Mouse (Mus musculus): ENCODE results near the gene Zfp110. TPM values are rescaled to one million over a fixed set of nuclear protein-coding genes. Genes with fewer than 3 reads are reported as not detected.

Gene Zfp110
- total and polyA plus RNA-seq, 2 experiments, result 9.7 to 25.0 TPM

DNA sequence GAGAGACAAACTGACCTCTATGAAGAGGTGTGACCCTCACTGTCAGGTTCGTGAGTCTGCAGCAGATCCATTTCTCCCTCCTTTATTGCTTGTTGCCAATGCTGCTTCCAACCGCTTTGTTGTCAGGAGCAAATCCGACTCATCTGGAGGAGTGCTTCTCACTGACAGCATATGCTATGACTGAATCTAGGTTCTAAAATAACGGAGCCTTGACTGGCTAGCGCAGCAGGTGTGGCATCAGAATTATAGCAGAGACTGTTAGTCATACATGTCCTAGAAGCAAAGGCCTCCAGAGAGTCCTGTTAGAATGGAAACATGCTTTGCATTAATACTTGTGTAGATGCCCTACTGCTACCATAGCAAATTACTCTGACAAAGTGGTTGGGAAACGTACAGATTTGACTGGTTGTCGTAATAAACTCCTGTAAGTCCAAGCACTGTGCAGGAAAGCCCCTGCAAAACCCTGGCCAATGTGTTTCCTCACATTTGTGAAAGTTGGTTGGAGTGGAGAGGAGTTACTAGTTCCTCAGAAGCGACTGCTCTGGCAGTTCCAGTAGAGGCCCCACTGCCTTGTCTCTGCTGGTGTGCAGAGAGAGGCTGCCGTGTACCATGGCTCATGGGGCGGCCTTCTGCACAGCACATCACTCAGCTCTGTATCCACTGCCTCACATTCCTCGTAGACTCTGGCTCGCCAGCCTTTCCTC, 52.2 kb downstream of the Zfp110 start:
- H3K36me3 ChIP-seq (ENCODE audit: control insufficient read depth, insufficient read depth, low read length), result peaks cover 33% of the 10 kb centered on the region
- WGBS, result 95% methylated on average over 12 of the region's 12 CpGs
- no peak overlapping the region for H3K9ac ChIP-seq (ENCODE audit: low read depth, low read length)
- no peak overlapping the region for H3K27ac ChIP-seq (replicated peaks; ENCODE audit: insufficient read depth, low read depth, low read length)
- no peaks in the 10 kb centered on the region for H3K79me2 ChIP-seq (ENCODE audit: control insufficient read depth, insufficient read depth, low read length)
- H3K27me3 ChIP-seq (ENCODE audit: control insufficient read depth, insufficient read depth, low read length), result no peaks in the 10 kb centered on the region
- DNase-seq (ENCODE audit: extremely low read depth, low read depth, low spot score), result no peak
- no peak overlapping the region for H3K4me3 ChIP-seq (ENCODE audit: insufficient read depth, low read depth, low read length)
- peaks cover under 1% of the 10 kb centered on the region for H3K4me1 ChIP-seq (ENCODE audit: control insufficient read depth, insufficient read depth, low read length)
- TF ChIP-seq POLR2A (IDR thresholded peaks at IDR 0.05; ENCODE audit: extremely low read depth, insufficient read depth, low read length) (no peak), CTCF (IDR thresholded peaks at IDR 0.05; ENCODE audit: low read depth, low read length) (no peak)

GRCm38 (mm10) chr7:12887585-12887984, 53.0 kb downstream of the Zfp110 start:
- 93% methylated on average over 5 of the region's 5 CpGs for WGBS
- Histone ChIP-seq H3K4me1 (ENCODE audit: control insufficient read depth, insufficient read depth, low read length) (no peaks in the 10 kb centered on the region), H3K27me3 (ENCODE audit: control insufficient read depth, insufficient read depth, low read length) (no peaks in the 10 kb centered on the region), H3K4me3 (ENCODE audit: insufficient read depth, low read depth, low read length) (no peak overlapping the region), H3K36me3 (ENCODE audit: control insufficient read depth, insufficient read depth, low read length) (peaks cover 33% of the 10 kb centered on the region), H3K27ac (replicated peaks; ENCODE audit: insufficient read depth, low read depth, low read length) (no peak overlapping the region), H3K9ac (ENCODE audit: low read depth, low read length) (no peak overlapping the region), H3K79me2 (ENCODE audit: control insufficient read depth, insufficient read depth, low read length) (no peaks in the 10 kb centered on the region)
- no peak for TF ChIP-seq POLR2A (IDR thresholded peaks at IDR 0.05; ENCODE audit: extremely low read depth, insufficient read depth, low read length)
- TF ChIP-seq CTCF (IDR thresholded peaks at IDR 0.05; ENCODE audit: low read depth, low read length), result no peak
- DNase-seq (ENCODE audit: extremely low read depth, low read depth, low spot score), result no peak

- no peaks in the 10 kb centered on the region for H3K4me1 ChIP-seq (ENCODE audit: control insufficient read depth, insufficient read depth, low read length)
- H3K79me2 ChIP-seq (ENCODE audit: control insufficient read depth, insufficient read depth, low read length), result no peaks in the 10 kb centered on the region
- WGBS, result 94% methylated on average over 14 of the region's 14 CpGs
- peaks cover 27% of the 10 kb centered on the region for H3K36me3 ChIP-seq (ENCODE audit: control insufficient read depth, insufficient read depth, low read length)
- TF ChIP-seq CTCF (IDR thresholded peaks at IDR 0.05; ENCODE audit: low read depth, low read length) (no peak), POLR2A (IDR thresholded peaks at IDR 0.05; ENCODE audit: extremely low read depth, insufficient read depth, low read length) (no peak)
- no peak overlapping the region for H3K4me3 ChIP-seq (ENCODE audit: insufficient read depth, low read depth, low read length)
- DNase-seq (ENCODE audit: extremely low read depth, low read depth, low spot score), result no peak
- no peak overlapping the region for H3K9ac ChIP-seq (ENCODE audit: low read depth, low read length)
- H3K27ac ChIP-seq (replicated peaks; ENCODE audit: insufficient read depth, low read depth, low read length), result no peak overlapping the region
- no peaks in the 10 kb centered on the region for H3K27me3 ChIP-seq (ENCODE audit: control insufficient read depth, insufficient read depth, low read length)
Measured at GRCm38 (mm10) chr7:12890928-12891327, 56.4 kb downstream of the Zfp110 start.

DNA sequence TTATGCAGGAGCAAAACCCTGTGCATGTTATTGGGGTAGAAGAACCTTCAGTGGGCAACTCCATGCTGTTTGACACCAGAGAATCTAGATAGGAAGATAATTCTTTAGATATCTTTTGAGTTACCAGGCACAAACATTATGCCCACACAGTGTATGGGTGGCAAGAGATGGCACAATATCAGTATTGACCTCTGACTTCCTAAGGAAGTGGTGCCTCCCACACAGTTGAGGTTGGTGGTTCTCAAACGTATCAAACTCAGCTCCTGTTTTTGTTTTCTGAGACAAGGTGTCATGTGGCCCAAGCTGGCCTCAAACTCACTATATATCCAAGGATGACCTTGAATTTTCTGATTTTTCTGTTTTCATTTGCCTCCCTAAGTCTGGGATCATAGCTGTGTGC, 56.8 kb downstream of the Zfp110 start:
- Histone ChIP-seq H3K79me2 (ENCODE audit: control insufficient read depth, insufficient read depth, low read length) (no peaks in the 10 kb centered on the region), H3K27ac (replicated peaks; ENCODE audit: insufficient read depth, low read depth, low read length) (no peak overlapping the region), H3K9ac (ENCODE audit: low read depth, low read length) (no peak overlapping the region), H3K4me1 (ENCODE audit: control insufficient read depth, insufficient read depth, low read length) (no peaks in the 10 kb centered on the region), H3K27me3 (ENCODE audit: control insufficient read depth, insufficient read depth, low read length) (no peaks in the 10 kb centered on the region), H3K4me3 (ENCODE audit: insufficient read depth, low read depth, low read length) (no peak overlapping the region), H3K36me3 (ENCODE audit: control insufficient read depth, insufficient read depth, low read length) (peaks cover 25% of the 10 kb centered on the region)
- DNase-seq (ENCODE audit: extremely low read depth, low read depth, low spot score), result no peak
- TF ChIP-seq CTCF (IDR thresholded peaks at IDR 0.05; ENCODE audit: low read depth, low read length) (no peak), POLR2A (IDR thresholded peaks at IDR 0.05; ENCODE audit: extremely low read depth, insufficient read depth, low read length) (no peak)
- WGBS, result 58% methylated on average over 1 of the region's 1 CpGs

DNA sequence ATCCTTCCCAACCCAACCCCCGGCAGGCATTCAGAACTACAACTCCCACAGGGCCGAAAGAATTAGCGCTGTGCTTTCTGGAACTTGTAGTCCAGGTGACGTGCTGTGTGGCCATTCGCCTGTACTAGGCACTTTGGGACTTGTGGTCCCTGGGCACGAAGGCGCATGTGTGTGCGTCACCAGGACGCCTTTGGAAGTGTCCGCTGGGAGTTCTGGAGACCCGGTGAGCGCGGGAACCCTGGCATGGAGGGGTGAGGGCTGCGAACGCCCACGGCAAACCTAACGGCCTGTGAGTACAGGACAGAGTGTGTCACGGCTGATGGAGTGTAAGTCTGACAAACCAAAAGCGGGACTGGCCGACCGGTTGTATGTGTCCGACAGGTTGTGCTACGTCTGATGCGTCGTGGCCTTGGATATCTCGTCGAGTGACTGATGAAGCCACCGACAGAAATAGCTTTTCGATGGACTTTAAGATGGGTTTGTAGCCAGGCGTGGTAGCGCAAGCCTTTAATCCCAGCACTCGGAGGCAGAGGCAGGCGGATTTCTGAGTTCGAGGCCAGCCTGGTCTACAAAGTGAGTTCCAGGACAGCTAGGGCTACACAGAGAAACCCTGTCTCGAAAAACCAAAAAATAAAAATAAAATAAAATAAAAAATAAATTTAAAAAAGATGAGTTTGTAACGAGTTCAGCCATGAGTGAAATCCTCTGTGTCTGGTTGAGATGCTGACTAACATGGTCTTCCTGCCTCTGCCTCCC, 63.3 kb downstream of the Zfp110 start, which contains the start of gene Zscan22:
Gene Zscan22, plus strand, starts transcription at position 161 of the 756 bp plus-strand sequence.
- 4% methylated on average over 36 of the region's 36 CpGs for WGBS
- Histone ChIP-seq H3K4me1 (ENCODE audit: control insufficient read depth, insufficient read depth, low read length) (peaks cover 6% of the 10 kb centered on the region; the same call in 1 of the 2 replicates), H3K9ac (ENCODE audit: low read depth, low read length) (peak within 1 kb of the TSS; percentile 77), H3K4me3 (ENCODE audit: insufficient read depth, low read depth, low read length) (peak within 1 kb of the TSS; percentile 79), H3K27me3 (ENCODE audit: control insufficient read depth, insufficient read depth, low read length) (no peaks in the 10 kb centered on the region), H3K79me2 (ENCODE audit: control insufficient read depth, insufficient read depth, low read length) (peaks cover 7% of the 10 kb centered on the region; the same call in 1 of the 2 replicates), H3K27ac (replicated peaks; ENCODE audit: insufficient read depth, low read depth, low read length) (no peak within 1 kb of the TSS; the same call in 1 of the 2 replicates), H3K36me3 (ENCODE audit: control insufficient read depth, insufficient read depth, low read length) (peaks cover 3% of the 10 kb centered on the region; the same call in 1 of the 2 replicates)
- peak; percentile 45; the same call in 1 of the 2 replicates for TF ChIP-seq POLR2A (IDR thresholded peaks at IDR 0.05; ENCODE audit: extremely low read depth, insufficient read depth, low read length)
- TF ChIP-seq CTCF (IDR thresholded peaks at IDR 0.05; ENCODE audit: low read depth, low read length), result no peak
- peak; percentile 97 for DNase-seq (ENCODE audit: extremely low read depth, low read depth, low spot score)

Other genes with a start within 250 kb of the Zfp110 start
- not detected in 2 replicates for gene Vmn2r53, start 226.0 kb upstream of the Zfp110 start, total RNA-seq (2014; rRNA removed)
- not detected in 2 replicates for gene Vmn2r53, start 226.0 kb upstream of the Zfp110 start, polyA plus RNA-seq (2012; rRNA removed)
- not detected in 2 replicates for gene Vmn2r54, start 194.4 kb upstream of the Zfp110 start, total RNA-seq (2014; rRNA removed)
- not detected in 2 replicates for gene Vmn2r54, start 194.4 kb upstream of the Zfp110 start, polyA plus RNA-seq (2012; rRNA removed)
- not detected in 2 replicates for gene Vmn2r55, start 149.8 kb upstream of the Zfp110 start, total RNA-seq (2014; rRNA removed)
- not detected in 2 replicates for gene Vmn2r55, start 149.8 kb upstream of the Zfp110 start, polyA plus RNA-seq (2012; rRNA removed)
- gene Vmn2r56, start 99.8 kb upstream of the Zfp110 start, total RNA-seq (2014; rRNA removed), result not detected in 2 replicates
- not detected in 2 replicates for gene Vmn2r56, start 99.8 kb upstream of the Zfp110 start, polyA plus RNA-seq (2012; rRNA removed)
- 0.27 TPM in 1 of 2 replicates, not detected in the other for gene Zscan18, start 31.1 kb upstream of the Zfp110 start, total RNA-seq (2014; rRNA removed)
- gene Zscan18, start 31.1 kb upstream of the Zfp110 start, polyA plus RNA-seq (2012; rRNA removed), result 0.05 TPM in 1 of 2 replicates, not detected in the other
- 1.8 and 2.0 TPM in 2 replicates for gene Zfp329, start 15.9 kb upstream of the Zfp110 start, total RNA-seq (2014; rRNA removed)
- 0.29 and 0.50 TPM in 2 replicates for gene Zfp329, start 15.9 kb upstream of the Zfp110 start, polyA plus RNA-seq (2012; rRNA removed)
- 1.7 and 2.1 TPM in 2 replicates for gene Zfp128, start 46.4 kb downstream of the Zfp110 start, total RNA-seq (2014; rRNA removed)
- gene Zfp128, start 46.4 kb downstream of the Zfp110 start, polyA plus RNA-seq (2012; rRNA removed), result 0.46 and 0.58 TPM in 2 replicates
- gene Zscan22, start 63.1 kb downstream of the Zfp110 start, total RNA-seq (2014; rRNA removed), result 1.2 and 1.5 TPM in 2 replicates
- 5.7 and 6.6 TPM in 2 replicates for gene Zscan22, start 63.1 kb downstream of the Zfp110 start, polyA plus RNA-seq (2012; rRNA removed)
- gene Rps5, start 87.5 kb downstream of the Zfp110 start, total RNA-seq (2014; rRNA removed), result 773 and 998 TPM in 2 replicates
- 789 and 798 TPM in 2 replicates for gene Rps5, start 87.5 kb downstream of the Zfp110 start, polyA plus RNA-seq (2012; rRNA removed)
- gene Rnf225, start 92.7 kb downstream of the Zfp110 start, total RNA-seq (2014; rRNA removed), result 0.09 and 0.47 TPM in 2 replicates
- gene Rnf225, start 92.7 kb downstream of the Zfp110 start, polyA plus RNA-seq (2012; rRNA removed), result 0.45 and 0.65 TPM in 2 replicates
- gene Zfp324, start 131.1 kb downstream of the Zfp110 start, total RNA-seq (2014; rRNA removed), result 3.9 and 4.1 TPM in 2 replicates
- gene Zfp324, start 131.1 kb downstream of the Zfp110 start, polyA plus RNA-seq (2012; rRNA removed), result 3.4 and 5.2 TPM in 2 replicates
- 1.3 and 1.4 TPM in 2 replicates for gene Zfp446, start 143.1 kb downstream of the Zfp110 start, total RNA-seq (2014; rRNA removed)
- 1.9 and 3.6 TPM in 2 replicates for gene Zfp446, start 143.1 kb downstream of the Zfp110 start, polyA plus RNA-seq (2012; rRNA removed)
- 1,289 and 1,401 TPM in 2 replicates for gene Slc27a5, start 163.4 kb downstream of the Zfp110 start, total RNA-seq (2014; rRNA removed)
- 1,497 and 1,713 TPM in 2 replicates for gene Slc27a5, start 163.4 kb downstream of the Zfp110 start, polyA plus RNA-seq (2012; rRNA removed)
- gene Trim28, start 164.4 kb downstream of the Zfp110 start, total RNA-seq (2014; rRNA removed), result 67.7 and 69.4 TPM in 2 replicates
- gene Trim28, start 164.4 kb downstream of the Zfp110 start, polyA plus RNA-seq (2012; rRNA removed), result 98.0 and 114 TPM in 2 replicates
- gene Zbtb45, start 175.3 kb downstream of the Zfp110 start, total RNA-seq (2014; rRNA removed), result 0.28 and 1.2 TPM in 2 replicates
- 4.5 TPM in 2 replicates for gene Zbtb45, start 175.3 kb downstream of the Zfp110 start, polyA plus RNA-seq (2012; rRNA removed)
- 109 and 149 TPM in 2 replicates for gene Chmp2a, start 200.0 kb downstream of the Zfp110 start, total RNA-seq (2014; rRNA removed)
- 62.8 and 76.5 TPM in 2 replicates for gene Chmp2a, start 200.0 kb downstream of the Zfp110 start, polyA plus RNA-seq (2012; rRNA removed)
- gene Ube2m, start 203.5 kb downstream of the Zfp110 start, total RNA-seq (2014; rRNA removed), result 41.2 and 59.5 TPM in 2 replicates
- 71.5 and 82.7 TPM in 2 replicates for gene Ube2m, start 203.5 kb downstream of the Zfp110 start, polyA plus RNA-seq (2012; rRNA removed)
- 0.18 and 0.40 TPM in 2 replicates for gene Mzf1, start 220.0 kb downstream of the Zfp110 start, total RNA-seq (2014; rRNA removed)
- 0.41 and 0.54 TPM in 2 replicates for gene Mzf1, start 220.0 kb downstream of the Zfp110 start, polyA plus RNA-seq (2012; rRNA removed)

Measured in liver, adult 2 months (tissue).